Mouse (Mus musculus) heart, embryonic 14.5 days (tissue): Measurements from ENCODE around the gene Pigx. TPM values are rescaled to one million over a fixed set of nuclear protein-coding genes. Genes with fewer than 3 reads are reported as not detected.

Source experiments
- ATAC-seq: fragments of 200-750 bp; cut with Nextera tagmentation; 2 replicates; pipeline ENCODE4 v1.8.0; 2017; ENCODE audit warnings: low read depth, moderate TSS enrichment; ENCODE audit not compliant: insufficient number of reproducible peaks, insufficient read depth, low FRiP score
- H3K27ac ChIP-seq, 2 experiments: fragments of 200-500 bp in 1 of 2; fragments of 300-500 bp in 1 of 2; sonication (generic) in 1 of 2; replicated peaks in 1 of 2; 2 replicates each; pipeline ENCODE4 v1.5.1; 2012 to 2014; ENCODE audit warnings: low read depth in 2 of 2, low read length in 2 of 2, control low read depth in 1 of 2, mild to moderate bottlenecking in 1 of 2, mixed read lengths in 1 of 2; ENCODE audit not compliant: control insufficient read depth in 1 of 2, insufficient read depth in 1 of 2
- H3K27me3 ChIP-seq: fragments of 300-500 bp; sonication (generic); 2 replicates; pipeline ENCODE4 v1.6.1; 2014; ENCODE audit warnings: mild to moderate bottlenecking, low read length, control low read depth; ENCODE audit not compliant: control insufficient read depth, insufficient read depth
- H3K36me3 ChIP-seq: fragments of 300-500 bp; sonication (generic); 2 replicates; pipeline ENCODE4 v1.6.1; 2014; ENCODE audit warnings: mild to moderate bottlenecking, control low read depth, low read length, mixed read lengths; ENCODE audit not compliant: control insufficient read depth, insufficient read depth
- H3K4me1 ChIP-seq, 2 experiments: fragments of 200-500 bp in 1 of 2; fragments of 300-500 bp in 1 of 2; sonication (generic) in 1 of 2; 2 replicates each; pipeline ENCODE4 v1.6.1; 2012 to 2014; ENCODE audit warnings: low read length in 2 of 2, control low read depth in 1 of 2, mixed read lengths in 1 of 2; ENCODE audit not compliant: control insufficient read depth in 2 of 2, insufficient read depth in 2 of 2
- H3K4me2 ChIP-seq: fragments of 300-500 bp; sonication (generic); 2 replicates; pipeline ENCODE4 v1.6.1; 2014; ENCODE audit warnings: mild to moderate bottlenecking, low read length
- H3K4me3 ChIP-seq, 2 experiments: fragments of 200-500 bp in 1 of 2; fragments of 300-500 bp in 1 of 2; sonication (generic) in 1 of 2; 2 replicates each; pipeline ENCODE4 v1.5.1; 2012 to 2014; ENCODE audit warnings: low read length in 2 of 2, mild to moderate bottlenecking in 2 of 2, control low read depth in 1 of 2, low read depth in 1 of 2, moderate library complexity in 1 of 2; ENCODE audit not compliant: control insufficient read depth in 1 of 2, insufficient read depth in 1 of 2
- H3K9ac ChIP-seq: fragments of 300-500 bp; sonication (generic); 2 replicates; pipeline ENCODE4 v1.6.1; 2014; ENCODE audit warnings: mild to moderate bottlenecking, low read length
- H3K9me3 ChIP-seq: fragments of 300-500 bp; sonication (generic); 2 replicates; pipeline ENCODE4 v1.6.1; 2016; ENCODE audit warnings: low read length, control low read depth; ENCODE audit not compliant: control insufficient read depth
- WGBS: fragments of 180-500 bp; shearing (Covaris S2); extraction: QIAGEN DNeasy Blood & Tissue Kit; methylation state at CpG from one replicate; pipeline ENCODE4 v1.1.7; 2014; 5-methylcytosine and 5-hydroxymethylcytosine counted together
- polyA plus RNA-seq: library from polyadenylated mRNA; unstranded; fragments of >200 nt; fragmentation: Nextera tagmentation; extraction: Ambion mirVana; gene quantifications from 2 replicates; pipeline ENCODE4 v1.2.1, GENCODE M21; 2014

Pigx gene
- polyA plus RNA-seq, 1 experiment from 2014 or later, result 91.6 TPM

- Histone ChIP-seq H3K27me3 (no peaks in the 10 kb centered on the region), H3K4me2 (peak overlapping the region; percentile 58), H3K4me3 (peak overlapping the region; percentile 12 to 20), H3K4me1 (peaks cover 0 to 7% of the 10 kb centered on the region in 2 experiments; a peak in 2 of 4 replicates), H3K36me3 (no peaks in the 10 kb centered on the region), H3K27ac (peak overlapping the region; percentile 25 to 48; a peak in 3 of 4 replicates), H3K9me3 (no peaks in the 10 kb centered on the region), H3K9ac (peak overlapping the region; percentile 31; the same call in 1 of the 2 replicates)
- WGBS, result 52% methylated on average over 16 of the region's 16 CpGs
- ATAC-seq, result peak; percentile 68
Observed at GRCm38 (mm10) chr16:32130190-32130826, 30.8 kb upstream of the Pigx start.

DNA sequence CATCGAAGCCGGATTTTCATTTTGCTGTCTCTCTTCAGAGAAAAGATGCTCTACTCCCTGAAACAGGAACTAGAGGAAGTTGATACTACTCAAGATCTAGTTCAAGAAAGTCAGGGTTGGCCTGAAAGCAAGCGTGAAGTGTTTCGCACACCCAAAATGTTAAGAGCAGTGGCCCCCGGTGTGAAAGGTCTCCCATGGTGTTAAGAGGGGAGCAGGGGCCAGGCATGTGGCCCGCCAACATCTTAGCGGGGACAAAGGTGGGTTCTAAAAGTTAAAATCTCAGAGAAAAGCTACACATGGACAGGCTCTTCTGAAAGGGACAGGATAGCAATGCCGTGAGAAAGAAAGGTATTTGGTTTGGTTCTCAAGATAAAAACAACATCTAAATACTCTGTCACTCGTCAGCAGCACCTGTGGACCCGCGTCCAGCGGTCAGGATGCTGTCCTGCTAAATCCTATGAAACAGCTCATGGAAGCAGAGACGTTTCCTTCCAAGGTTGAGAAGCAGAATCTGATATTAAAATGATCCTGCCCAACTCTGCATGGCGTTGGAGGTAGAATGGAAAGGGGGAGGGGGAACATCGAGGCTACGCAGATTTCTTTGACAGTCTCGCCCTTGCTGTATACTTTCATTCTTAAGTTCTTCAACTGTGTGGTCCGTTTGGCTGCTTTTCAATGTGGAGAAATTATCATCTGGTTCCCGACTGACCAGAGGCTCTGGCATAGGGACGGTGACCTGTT lies 30.1 kb upstream of the Pigx start:
- Histone ChIP-seq H3K27me3 (no peaks in the 10 kb centered on the region), H3K4me1 (peaks cover 0 to 7% of the 10 kb centered on the region in 2 experiments; a peak in 2 of 4 replicates), H3K36me3 (no peaks in the 10 kb centered on the region), H3K4me2 (peak overlapping the region; percentile 58), H3K9ac (peak overlapping the region; percentile 31; the same call in 1 of the 2 replicates), H3K27ac (peak overlapping the region; percentile 6 to 48; a peak in 1 of 4 replicates), H3K9me3 (no peaks in the 10 kb centered on the region), H3K4me3 (peak overlapping the region; percentile 12 to 20)
- 54% methylated on average over 20 of the region's 20 CpGs for WGBS
- 0 out of 2 replicates have a peak, but pooled peaks have one; percentile 13 for ATAC-seq

- no peak overlapping the region for H3K9ac ChIP-seq
- no peaks in the 10 kb centered on the region for H3K9me3 ChIP-seq
- no peaks in the 10 kb centered on the region for H3K27me3 ChIP-seq
- no peaks in the 10 kb centered on the region for H3K36me3 ChIP-seq
- H3K27ac ChIP-seq, result peak overlapping the region; percentile 52 to 67; a peak in 3 of 4 replicates
- 63% methylated on average over 4 of the region's 4 CpGs for WGBS
- no peak for ATAC-seq
- peaks cover 0 to 7% of the 10 kb centered on the region in 2 experiments; a peak in 2 of 4 replicates for H3K4me1 ChIP-seq
- no peak overlapping the region for H3K4me3 ChIP-seq
- no peak overlapping the region for H3K4me2 ChIP-seq
Observed at GRCm38 (mm10) chr16:32127046-32127445, 27.5 kb upstream of the Pigx start.

DNA sequence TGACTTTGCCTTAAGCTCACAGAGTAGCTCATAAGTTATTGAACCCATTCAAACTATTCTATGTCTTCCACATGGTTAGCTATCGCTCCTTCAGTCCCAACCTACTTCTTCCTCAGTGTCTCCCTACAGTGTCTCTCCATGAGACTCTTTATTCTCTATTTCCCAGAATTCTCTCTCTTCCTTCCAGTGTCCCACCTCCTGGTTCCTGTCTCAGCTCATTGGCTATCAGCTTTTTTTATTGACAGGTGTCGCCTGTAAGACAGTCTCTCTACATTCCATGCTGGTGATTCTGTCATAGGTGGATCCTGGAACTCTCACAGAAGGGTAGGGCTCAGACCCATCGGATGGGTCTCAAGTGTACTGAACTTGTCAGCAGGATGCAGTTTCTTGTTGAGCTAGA lies 25.8 kb upstream of the Pigx start:
- Histone ChIP-seq H3K4me1 (peaks cover 0 to 7% of the 10 kb centered on the region in 2 experiments; a peak in 2 of 4 replicates), H3K4me2 (no peak overlapping the region), H3K9me3 (no peaks in the 10 kb centered on the region), H3K9ac (no peak overlapping the region), H3K27me3 (no peaks in the 10 kb centered on the region), H3K27ac (peak overlapping the region in 1 of 2 experiments; percentile 66; a peak in 1 of 4 replicates), H3K4me3 (no peak overlapping the region), H3K36me3 (no peaks in the 10 kb centered on the region)
- ATAC-seq, result no peak
- 79% methylated on average over 3 of the region's 3 CpGs for WGBS

DNA sequence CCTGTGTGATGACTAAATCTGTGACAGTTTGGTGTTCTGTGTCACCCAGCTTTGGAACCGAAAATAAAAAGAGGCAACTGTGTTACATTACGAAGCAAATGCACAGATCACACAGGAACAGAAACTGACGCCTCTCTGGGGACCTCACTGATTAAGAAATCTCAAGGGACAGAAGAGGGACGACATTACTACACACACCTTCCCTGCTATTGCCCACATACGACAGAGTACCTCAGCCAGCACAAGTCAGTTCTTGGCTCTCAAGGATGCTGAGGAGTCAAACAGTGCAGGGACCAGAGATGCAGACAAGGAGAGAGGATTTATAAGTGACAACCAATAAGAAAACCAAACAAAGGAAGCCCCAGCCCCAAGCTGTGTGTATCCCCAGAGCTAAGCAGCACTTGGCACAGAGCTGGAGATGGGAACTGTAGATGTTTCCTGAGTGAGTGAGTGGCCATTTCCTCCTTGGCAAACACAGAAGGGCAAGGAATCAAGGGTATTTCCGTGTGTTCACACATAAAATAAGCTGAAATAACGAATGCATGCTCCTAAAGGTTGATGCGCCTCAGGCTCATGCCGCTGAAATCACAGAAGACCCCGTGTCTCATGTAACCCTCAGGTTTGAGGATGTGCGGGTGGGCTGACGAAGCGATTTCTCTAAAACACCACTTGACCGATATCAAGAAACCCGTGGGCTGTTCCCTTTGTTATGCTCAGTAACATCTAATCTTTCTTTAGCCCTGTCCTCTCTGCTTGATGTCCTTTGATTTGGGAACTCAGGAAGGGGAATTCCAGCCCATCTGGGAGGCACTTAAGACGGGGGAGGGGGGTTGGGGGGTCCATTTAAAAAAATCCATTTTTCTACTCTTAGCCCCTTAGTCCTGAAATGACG lies 25.1 kb upstream of the Pigx start:
- H3K4me2 ChIP-seq, result peak overlapping the region; percentile 21
- 47% methylated on average over 17 of the region's 17 CpGs for WGBS
- H3K4me1 ChIP-seq, result peaks cover 0 to 5% of the 10 kb centered on the region in 2 experiments; a peak in 2 of 4 replicates
- no peak for ATAC-seq
- H3K9me3 ChIP-seq, result no peaks in the 10 kb centered on the region
- peak overlapping the region; percentile 33 to 66; a peak in 3 of 4 replicates for H3K27ac ChIP-seq
- no peak overlapping the region for H3K9ac ChIP-seq
- H3K27me3 ChIP-seq, result no peaks in the 10 kb centered on the region
- no peaks in the 10 kb centered on the region for H3K36me3 ChIP-seq
- no peak overlapping the region for H3K4me3 ChIP-seq

- H3K27ac ChIP-seq, result no peak overlapping the region
- no peaks in the 10 kb centered on the region for H3K27me3 ChIP-seq
- peaks cover 0 to 2% of the 10 kb centered on the region in 2 experiments; a peak in 1 of 4 replicates for H3K4me1 ChIP-seq
- H3K4me2 ChIP-seq, result no peak overlapping the region
- H3K9me3 ChIP-seq, result no peaks in the 10 kb centered on the region
- H3K9ac ChIP-seq, result no peak overlapping the region
- no peaks in the 10 kb centered on the region for H3K36me3 ChIP-seq
- no peak for ATAC-seq
- H3K4me3 ChIP-seq, result no peak overlapping the region
- WGBS, result 90% methylated on average over 7 of the region's 7 CpGs
Observed at GRCm38 (mm10) chr16:32124020-32124419, 24.5 kb upstream of the Pigx start.

DNA sequence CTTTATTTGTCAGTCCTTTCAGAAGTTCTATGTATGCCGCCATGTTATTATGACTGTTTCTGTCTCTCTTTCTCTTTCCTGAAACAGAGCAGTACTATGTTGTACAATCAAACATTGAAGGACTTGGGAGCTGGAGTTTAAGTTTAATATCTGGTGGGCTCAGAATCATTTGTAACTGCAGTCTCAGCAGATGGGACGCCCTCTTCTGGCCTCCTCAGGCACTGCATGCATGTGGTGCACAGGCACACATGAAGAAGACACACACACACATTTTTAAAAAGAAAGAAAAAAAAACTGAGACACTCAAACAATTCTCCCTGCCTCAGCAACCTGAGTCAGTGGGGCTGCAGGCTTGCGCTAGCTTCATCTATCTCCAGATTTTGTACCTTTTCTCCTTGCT lies 20.9 kb upstream of the Pigx start:
- H3K27me3 ChIP-seq, result no peaks in the 10 kb centered on the region
- peaks cover 2 to 4% of the 10 kb centered on the region in 2 experiments; a peak in 1 of 4 replicates for H3K4me1 ChIP-seq
- no peak overlapping the region for H3K4me2 ChIP-seq
- no peak overlapping the region for H3K9ac ChIP-seq
- ATAC-seq, result no peak
- WGBS, result 76% methylated on average over 3 of the region's 3 CpGs
- no peaks in the 10 kb centered on the region for H3K9me3 ChIP-seq
- no peak overlapping the region for H3K4me3 ChIP-seq
- H3K36me3 ChIP-seq, result no peaks in the 10 kb centered on the region
- H3K27ac ChIP-seq, result no peak overlapping the region
